Mouse (Mus musculus): ENCODE measurements around the gene Nudt22.
"Not testable (repeated sequence)": the region's sequence is repeated elsewhere in the genome, so short reads cannot be mapped to it uniquely, and the experiment has no call there.

Gene Nudt22

DNA sequence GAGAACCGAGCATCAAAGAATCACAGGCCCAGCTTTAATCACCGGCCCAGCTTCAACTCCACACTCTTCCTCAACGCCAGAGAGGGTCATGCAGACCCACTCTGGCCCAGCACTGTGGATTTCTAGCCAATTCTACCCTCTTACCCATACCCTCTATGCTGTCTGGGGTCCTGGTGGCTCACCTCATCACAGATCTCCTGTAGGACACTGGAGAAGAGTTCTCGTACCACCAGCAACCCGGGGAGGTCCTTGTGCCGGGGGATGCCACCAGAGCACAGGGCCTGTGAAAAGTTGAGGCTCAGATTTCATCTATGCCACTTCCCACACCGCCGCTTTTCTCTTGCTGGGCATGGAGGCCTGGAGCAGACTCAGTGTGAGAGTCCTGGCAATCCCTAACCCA, 1.4 kb downstream of the Nudt22 start:
- DNase-seq, result peak; percentile 2

GRCm38 (mm10) chr19:6994002-6994401, 1.9 kb downstream of the Nudt22 start:
- peak; percentile 3 for DNase-seq

GRCm38 (mm10) chr19:6993011-6993770, 2.7 kb downstream of the Nudt22 start:
- peak; percentile 4 for DNase-seq

- peak; percentile 99 for DNase-seq
Measured at GRCm38 (mm10) chr19:6992011-6992858, 3.7 kb downstream of the Nudt22 start, which contains the start of gene Dnajc4. TSS of gene Dnajc4 (minus strand) at chr19:6992572.

GRCm38 (mm10) chr19:6991166-6991565, 4.8 kb downstream of the Nudt22 start:
- DNase-seq, result not testable (repeated sequence)

DNA sequence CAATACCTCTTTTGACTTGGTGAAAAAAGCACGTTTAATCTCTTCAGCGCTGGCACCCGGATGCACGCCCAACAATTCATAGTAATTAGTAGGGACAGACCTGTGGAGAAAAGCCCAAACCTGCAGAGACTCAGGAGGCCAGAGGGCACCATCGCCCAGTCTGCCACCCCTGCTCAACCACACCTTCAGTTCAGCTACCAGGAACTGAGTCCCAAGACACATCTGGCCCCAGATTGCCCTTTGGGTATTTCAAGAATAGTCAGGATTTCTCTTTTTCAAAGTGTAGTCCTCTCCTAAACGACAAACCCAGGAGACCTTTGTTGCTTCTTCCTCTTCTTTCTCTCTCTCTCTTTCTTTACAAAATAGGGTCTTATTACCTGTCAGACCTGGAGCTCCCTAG, 5.2 kb downstream of the Nudt22 start:
- no peak for DNase-seq

- peak; percentile 7 for DNase-seq
Measured at GRCm38 (mm10) chr19:6989251-6989650, 6.7 kb downstream of the Nudt22 start.

DNA sequence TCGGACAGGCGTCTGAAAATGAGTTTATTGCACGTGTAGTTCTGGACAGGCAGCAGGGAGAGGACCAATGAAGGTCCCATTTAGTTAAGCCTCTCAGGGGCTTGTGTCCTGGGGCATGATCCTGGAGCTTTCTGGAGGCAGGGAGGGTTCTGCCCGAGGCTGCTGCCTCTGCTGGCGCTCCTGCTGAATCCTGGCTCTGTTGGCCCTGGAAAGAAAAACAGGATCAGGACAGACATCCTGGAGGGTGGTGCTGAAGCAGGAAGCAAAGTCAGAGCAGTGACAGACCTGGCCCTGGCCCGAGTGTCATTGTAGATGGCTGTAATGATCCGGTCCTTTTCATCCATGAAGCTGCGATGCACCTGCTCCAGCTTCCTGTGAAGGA, 8.0 kb downstream of the Nudt22 start:
- DNase-seq, result no peak

DNA sequence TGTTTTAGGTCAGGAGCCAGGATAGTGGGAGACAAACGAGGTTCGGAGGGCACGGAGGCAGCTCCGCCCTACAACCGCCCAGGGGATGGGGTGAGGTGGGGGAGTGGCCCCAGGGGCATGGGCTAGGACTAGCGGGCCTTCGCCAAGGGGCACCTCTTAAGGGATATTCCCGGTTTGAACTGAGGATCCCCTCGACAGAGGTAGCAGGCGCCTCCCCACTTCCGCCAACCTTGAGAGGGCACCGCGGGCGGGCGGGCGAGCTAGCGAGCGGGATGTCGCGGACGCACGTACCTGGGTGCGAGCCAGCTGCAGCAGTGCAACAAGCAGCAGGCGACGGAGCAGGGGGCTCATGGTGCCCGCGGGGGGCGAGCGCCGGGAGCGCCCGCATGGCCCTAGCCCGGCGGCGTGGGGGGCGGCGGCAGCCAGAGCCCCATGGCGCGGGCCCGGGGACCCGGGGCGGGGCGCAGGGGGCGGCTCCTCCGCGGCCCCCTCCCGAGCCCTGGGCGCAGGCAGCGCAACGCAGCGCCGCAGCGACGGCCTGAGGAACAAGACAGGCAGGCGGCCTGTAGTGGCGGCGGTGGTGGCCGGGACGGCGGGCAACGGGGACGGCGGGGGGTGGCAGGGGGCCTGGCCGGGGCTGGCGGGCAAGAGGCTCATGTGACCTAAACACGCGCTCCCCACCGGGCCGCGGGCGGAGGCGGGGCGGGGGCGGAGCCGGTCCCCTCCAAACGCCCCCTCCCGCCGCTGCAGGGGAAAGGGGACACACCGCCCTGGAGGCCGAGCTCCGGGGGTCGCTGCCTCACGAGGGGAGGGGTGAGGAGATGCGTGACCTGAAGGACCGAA, 8.6 kb downstream of the Nudt22 start, which contains the start of gene Vegfb:
Gene Vegfb, minus strand, starts transcription at position 591 of the 843 bp plus-strand sequence.
- peak; percentile 85 for DNase-seq

GRCm38 (mm10) chr19:6985951-6986708, 9.8 kb downstream of the Nudt22 start:
- peak; percentile 8 for DNase-seq

DNA sequence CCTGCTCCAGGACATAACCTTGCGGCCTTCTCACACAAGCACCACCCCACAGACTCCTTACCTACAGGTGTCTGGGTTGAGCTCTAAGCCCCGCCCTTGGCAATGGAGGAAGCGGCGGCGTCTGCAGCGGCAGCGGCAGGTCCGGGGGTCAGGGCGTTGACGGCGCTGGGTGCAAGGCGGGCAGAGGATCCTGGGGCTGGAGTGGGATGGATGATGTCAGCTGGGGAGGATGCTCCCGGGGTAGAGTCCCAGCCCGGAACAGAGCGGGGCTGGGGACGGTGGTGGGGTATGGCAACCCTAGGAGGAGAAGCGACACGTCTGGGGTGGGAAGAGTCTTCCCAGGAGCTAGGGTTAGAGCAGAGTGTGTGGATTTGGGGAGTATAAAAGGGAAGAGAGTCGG, 10.6 kb downstream of the Nudt22 start:
- DNase-seq, result peak; percentile 21

- no peak for DNase-seq
Measured at GRCm38 (mm10) chr19:6983621-6984020, 12.3 kb downstream of the Nudt22 start.

DNA sequence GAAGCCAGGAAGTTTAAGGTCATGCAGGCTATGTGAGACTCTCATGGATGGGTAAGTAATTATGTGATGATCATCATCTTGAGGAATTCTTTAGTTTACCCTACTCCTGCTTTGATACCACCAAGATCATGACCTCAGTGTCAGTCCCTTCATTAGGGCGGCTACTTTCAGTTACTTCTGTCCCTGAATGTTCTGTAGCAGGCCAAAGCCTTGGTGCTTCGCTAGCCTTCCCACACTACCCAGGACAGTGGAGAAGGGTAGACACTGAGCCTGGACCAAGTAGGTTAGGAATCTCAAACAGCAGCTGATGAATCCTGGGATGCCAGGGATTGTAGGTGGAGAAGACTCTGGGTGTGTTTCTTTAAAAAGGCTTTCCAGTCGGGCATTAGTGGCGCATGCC, 14.5 kb downstream of the Nudt22 start:
- no peak for DNase-seq

DNA sequence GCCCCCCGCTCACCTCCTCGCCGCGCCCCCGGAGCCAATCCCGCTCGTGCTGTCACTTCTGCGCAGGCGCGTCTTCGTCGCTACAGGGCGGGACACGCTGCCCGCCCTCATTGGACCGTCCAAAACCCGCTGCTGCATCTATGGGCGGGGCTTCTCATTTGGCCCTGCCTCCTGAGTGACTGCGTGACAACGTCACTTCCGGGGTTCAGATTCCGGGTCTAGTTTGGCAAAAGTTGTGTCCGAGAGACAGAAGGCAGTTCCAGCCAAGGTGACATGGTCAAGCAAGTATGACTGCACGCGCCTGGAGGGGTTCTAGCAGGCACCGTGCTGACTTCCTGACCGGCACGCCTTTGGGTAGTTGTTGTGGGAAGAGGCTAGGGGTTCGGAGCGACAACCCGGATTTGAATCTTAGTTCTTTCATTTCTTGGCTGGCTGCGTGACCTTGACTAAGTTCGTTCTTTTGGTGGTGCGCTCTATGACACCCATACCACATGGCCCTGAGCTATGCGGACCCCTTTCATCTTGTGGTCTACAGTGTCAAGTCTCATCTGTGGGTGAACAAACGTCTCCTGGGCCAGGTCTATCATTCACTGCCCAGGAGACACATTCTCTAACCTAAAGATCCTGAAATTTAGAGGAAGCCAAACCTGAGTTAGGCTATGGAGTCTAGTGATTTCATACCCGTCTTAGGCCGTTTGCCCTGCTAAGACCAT, 15.4 kb downstream of the Nudt22 start, which contains the start of gene Fkbp2:
Gene Fkbp2, minus strand, starts transcription at position 121 of the 713 bp plus-strand sequence.
- peak; percentile 99 for DNase-seq

- peak; percentile 100 for DNase-seq
Measured at GRCm38 (mm10) chr19:6979486-6980380, 16.2 kb downstream of the Nudt22 start.

- peak; percentile 66 for DNase-seq
Measured at GRCm38 (mm10) chr19:6979001-6979479, 16.9 kb downstream of the Nudt22 start.

DNA sequence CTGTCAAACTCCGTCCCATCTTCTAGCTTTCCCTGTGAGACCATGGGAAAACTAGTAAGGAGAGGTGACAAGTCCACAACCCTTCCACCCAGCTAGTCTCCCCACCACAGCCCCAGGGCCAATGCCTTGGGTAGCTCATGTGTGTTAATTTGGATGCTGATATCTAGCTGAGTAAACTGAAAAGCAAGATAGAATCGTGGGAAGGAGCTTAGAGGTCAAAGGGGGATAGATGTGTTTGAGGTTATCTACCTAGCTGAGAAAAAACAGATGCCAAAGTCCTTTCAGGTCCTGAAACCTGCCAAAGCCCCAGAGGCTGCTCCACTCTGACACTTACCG, 17.3 kb downstream of the Nudt22 start:
- DNase-seq, result no peak

DNA sequence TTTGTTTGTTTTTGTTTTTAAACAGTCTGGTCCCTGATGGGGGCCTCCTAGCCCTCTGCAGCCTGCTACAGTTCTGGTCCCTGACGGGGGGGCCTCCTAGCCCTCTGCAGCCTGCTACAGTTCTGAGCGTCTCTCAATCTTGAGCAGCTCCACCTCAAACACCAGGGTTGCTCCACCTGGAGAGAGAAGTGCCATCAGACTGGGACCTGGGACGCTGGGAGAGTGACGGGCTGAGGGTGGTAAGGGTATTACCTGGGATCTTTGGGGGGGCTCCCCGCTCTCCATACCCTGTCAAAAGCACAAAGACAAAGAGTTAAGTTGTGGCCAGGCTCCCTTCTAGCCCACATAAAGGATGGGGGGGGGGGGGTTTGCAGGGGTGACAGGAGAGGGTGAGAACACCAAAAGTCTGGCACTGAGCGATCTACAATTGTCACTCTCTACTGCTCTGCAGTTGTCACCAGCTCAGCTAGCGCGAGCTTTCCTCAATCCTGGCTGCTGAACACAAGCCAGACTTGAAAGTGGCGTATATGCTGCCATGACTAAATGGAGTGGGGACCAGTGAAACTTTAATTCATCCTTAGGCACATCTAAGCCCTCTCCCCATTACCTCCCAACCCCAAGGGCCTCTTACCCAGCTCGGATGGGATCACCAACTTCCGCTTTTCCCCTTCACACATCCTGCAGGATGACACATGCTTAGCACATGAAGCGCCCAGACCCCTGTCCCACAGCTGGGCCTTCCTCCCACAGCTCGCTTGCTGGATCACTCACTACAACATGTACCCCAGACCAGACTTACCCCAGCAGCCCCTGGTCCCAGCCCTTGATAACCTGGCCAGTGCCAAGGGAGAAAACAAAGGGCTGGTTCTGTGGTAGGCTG, 17.9 kb downstream of the Nudt22 start:
- no peak for DNase-seq
